Mouse (Mus musculus): ENCODE measurements at regions not wholly inside any gene's neighbourhood (a gene's known extent, or its start where the extent isn't known, plus 50 kb on each side); places are given as distances from the start of the nearest gene placed in this dataset.

DNA sequence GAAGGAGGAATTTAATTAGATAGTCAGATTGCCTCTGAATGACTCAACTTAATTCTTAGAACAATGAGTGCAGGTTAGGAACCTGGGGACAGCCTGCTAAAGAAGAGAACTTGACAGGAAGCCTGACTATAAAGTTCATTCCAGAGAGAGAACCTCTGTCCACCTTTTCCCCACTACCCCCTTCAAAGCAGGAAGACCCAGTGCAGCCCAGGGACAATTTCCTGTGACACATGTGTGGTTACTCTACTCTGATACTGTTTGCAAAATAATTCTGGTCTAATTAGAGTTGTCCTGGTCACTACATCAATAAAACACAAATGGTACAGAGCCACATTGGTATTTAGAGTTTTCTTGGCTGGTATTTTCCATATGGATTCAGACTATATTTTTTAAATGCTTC lies 65.5 kb upstream of the Jade1 start:
- TF ChIP-seq CTCF (IDR thresholded peaks at IDR 0.05; ENCODE audit: low read depth, low read length) (no peak), TAL1 (conservative IDR thresholded peaks at IDR 0.05; ENCODE audit: low read depth, low read length) (no peak), POLR2AphosphoS5 (IDR thresholded peaks at IDR 0.05; ENCODE audit: insufficient replicate concordance, low read depth, low read length) (no peak)
